Mouse (Mus musculus) B cell, adult 67 days (primary cell): ENCODE measurements around the gene Olfr600. TPM values are rescaled to one million over a fixed set of nuclear protein-coding genes. Genes with fewer than 3 reads are reported as not detected.

ENCODE experiments used
- total RNA-seq, 2 experiments: library from RNA; stranded (reverse); gene quantifications; 4 replicates each; pipeline ENCODE4 v1.2.4; 2023

Olfr600 gene
- total RNA-seq: not detected

GRCm38 (mm10) chr7:103349569-103349968 is at the start of gene Olfr600:
Olfr600 (minus strand) TSS chr7:103349669.

GRCm38 (mm10) chr7:103386077-103386476 is 36.6 kb upstream of the Olfr600 start, which contains the start of gene Olfr603:
Olfr603 (minus strand) TSS chr7:103386177.

GRCm38 (mm10) chr7:103362555-103362954 is 13.1 kb upstream of the Olfr600 start, which contains the start of gene Olfr601:
Olfr601 (minus strand) TSS chr7:103362655.

GRCm38 (mm10) chr7:103335617-103336016 is 13.9 kb downstream of the Olfr600 start, which contains the start of gene Olfr599:
Olfr599 (plus strand) TSS chr7:103335917.

GRCm38 (mm10) chr7:103323268-103323667 is 26.2 kb downstream of the Olfr600 start, which contains the start of gene Olfr598:
Olfr598 (plus strand) TSS chr7:103323568.

GRCm38 (mm10) chr7:103316015-103316414 is 33.5 kb downstream of the Olfr600 start, which contains the start of gene Olfr597:
Olfr597 (plus strand) TSS chr7:103316315.

GRCm38 (mm10) chr7:103305348-103305747 is 44.1 kb downstream of the Olfr600 start, which contains the start of gene Olfr596:
Olfr596 (plus strand) TSS chr7:103305648.

Other genes starting within 250 kb of the Olfr600 start
- gene Olfr586, start 224.0 kb downstream of the Olfr600 start, total RNA-seq: not detected
- not detected for gene Olfr588-ps1, start 208.8 kb downstream of the Olfr600 start, total RNA-seq
- not detected for gene Olfr589, start 193.3 kb downstream of the Olfr600 start, total RNA-seq
- gene Olfr591, start 171.3 kb downstream of the Olfr600 start, total RNA-seq: not detected
- gene Olfr592, start 164.9 kb downstream of the Olfr600 start, total RNA-seq: not detected
- not detected for gene Olfr593, start 137.8 kb downstream of the Olfr600 start, total RNA-seq
- not detected for gene Olfr594, start 132.7 kb downstream of the Olfr600 start, total RNA-seq
- not detected for gene Usp17ld, start 97.2 kb downstream of the Olfr600 start, total RNA-seq
- not detected for gene Olfr596, start 44.0 kb downstream of the Olfr600 start, total RNA-seq
- gene Olfr597, start 33.4 kb downstream of the Olfr600 start, total RNA-seq: not detected
- gene Olfr598, start 26.1 kb downstream of the Olfr600 start, total RNA-seq: not detected
- not detected for gene Olfr599, start 13.8 kb downstream of the Olfr600 start, total RNA-seq
- not detected for gene Olfr601, start 13.0 kb upstream of the Olfr600 start, total RNA-seq
- not detected for gene Olfr603, start 36.5 kb upstream of the Olfr600 start, total RNA-seq
- gene Usp17lc, start 65.4 kb upstream of the Olfr600 start, total RNA-seq: not detected
- gene Olfr605, start 95.8 kb upstream of the Olfr600 start, total RNA-seq: not detected
- not detected for gene Olfr606, start 99.4 kb upstream of the Olfr600 start, total RNA-seq
- not detected for gene Olfr607, start 114.5 kb upstream of the Olfr600 start, total RNA-seq
- gene Olfr608, start 120.2 kb upstream of the Olfr600 start, total RNA-seq: not detected
- not detected for gene Olfr609, start 148.4 kb upstream of the Olfr600 start, total RNA-seq
- not detected for gene Olfr610, start 162.5 kb upstream of the Olfr600 start, total RNA-seq
- gene Olfr611, start 171.2 kb upstream of the Olfr600 start, total RNA-seq: not detected
- not detected for gene Olfr612, start 193.0 kb upstream of the Olfr600 start, total RNA-seq
- gene Olfr613, start 198.4 kb upstream of the Olfr600 start, total RNA-seq: not detected
- not detected for gene Olfr615, start 206.4 kb upstream of the Olfr600 start, total RNA-seq
- gene Olfr616, start 219.5 kb upstream of the Olfr600 start, total RNA-seq: not detected
- gene Olfr617, start 223.4 kb upstream of the Olfr600 start, total RNA-seq: not detected
- not detected for gene Olfr618, start 240.4 kb upstream of the Olfr600 start, total RNA-seq